Mouse (Mus musculus) liver, embryonic 11.5 days (tissue): ENCODE results near the gene Pxn. TPM values are rescaled to one million over a fixed set of nuclear protein-coding genes. Genes with fewer than 3 reads are reported as not detected.
"Not testable (repeated sequence)": the region's sequence is repeated elsewhere in the genome, so short reads cannot be mapped to it uniquely, and the experiment has no call there.

Experiments
- ATAC-seq: fragments of 200-750 bp; cut with Nextera tagmentation; replicated peaks from 2 replicates; pipeline ENCODE4 v1.8.0; 2017; ENCODE audit warnings: moderate number of reproducible peaks, mild to moderate bottlenecking, moderate TSS enrichment, moderate library complexity; ENCODE audit not compliant: low FRiP score
- DNase-seq: peaks from one replicate; pipeline ENCODE4 v3.0.0-alpha.2; 2017; ENCODE audit warnings: low spot score
- H3K27ac ChIP-seq: fragments of 300-500 bp; sonication (generic); 2 replicates; pipeline ENCODE4 v1.5.1; 2014; ENCODE audit warnings: mild to moderate bottlenecking, low read depth, low read length, control low read depth
- H3K27me3 ChIP-seq: fragments of 300-500 bp; sonication (generic); replicated peaks from 2 replicates; pipeline ENCODE4 v1.6.1; 2014; ENCODE audit warnings: low read length, mixed read lengths; ENCODE audit not compliant: control insufficient read depth, insufficient read depth
- H3K36me3 ChIP-seq: fragments of 300-500 bp; sonication (generic); 2 replicates; pipeline ENCODE4 v1.6.1; 2014; ENCODE audit warnings: mild to moderate bottlenecking, low read length, moderate library complexity, mixed read lengths; ENCODE audit not compliant: control insufficient read depth, insufficient read depth
- H3K4me1 ChIP-seq: fragments of 300-500 bp; sonication (generic); replicated peaks from 2 replicates; pipeline ENCODE4 v1.6.1; 2014; ENCODE audit warnings: low read length, mixed read lengths; ENCODE audit not compliant: control insufficient read depth, insufficient read depth
- H3K4me2 ChIP-seq: fragments of 300-500 bp; sonication (generic); 2 replicates; pipeline ENCODE4 v1.6.1; 2014; ENCODE audit warnings: mild to moderate bottlenecking, control low read depth, moderate library complexity
- H3K4me3 ChIP-seq: fragments of 300-500 bp; sonication (generic); 2 replicates; pipeline ENCODE4 v1.5.1; 2014; ENCODE audit warnings: low read depth, low read length, control low read depth
- H3K9ac ChIP-seq: fragments of 300-500 bp; sonication (generic); 2 replicates; pipeline ENCODE4 v1.6.1; 2014; ENCODE audit warnings: low read depth, low read length, control low read depth
- H3K9me3 ChIP-seq: fragments of 300-500 bp; sonication (generic); 2 replicates; pipeline ENCODE4 v1.6.1; 2016; ENCODE audit warnings: low read length, inconsistent platforms, mixed read lengths; ENCODE audit not compliant: control insufficient read depth
- WGBS: fragments of 180-500 bp; shearing (Covaris S2); extraction: QIAGEN DNeasy Blood & Tissue Kit; methylation state at CpG from one replicate; pipeline ENCODE4 v1.1.7; 2014; 5-methylcytosine and 5-hydroxymethylcytosine counted together
- polyA plus RNA-seq: library from polyadenylated mRNA; unstranded; fragments of >200 nt; fragmentation: Nextera tagmentation; extraction: Ambion mirVana; gene quantifications from 2 replicates; pipeline ENCODE4 v1.2.1, GENCODE M21; 2014

Gene Pxn
- polyA plus RNA-seq, 1 experiment from 2014 or later, result 12.4 TPM

GRCm38 (mm10) chr5:115489699-115490637 is 16.5 kb upstream of the Pxn start:
- no peaks in the 10 kb centered on the region for H3K36me3 ChIP-seq
- DNase-seq (peak; percentile 92), ATAC-seq (peak; percentile 76)
- under 1% methylated on average over 50 of the region's 50 CpGs for WGBS
- H3K9me3 ChIP-seq, result no peaks in the 10 kb centered on the region
- peaks cover 22% of the 10 kb centered on the region for H3K4me1 ChIP-seq
- peak overlapping the region; percentile 15; the same call in 1 of the 2 replicates for H3K4me3 ChIP-seq
- peak overlapping the region; percentile 81 for H3K9ac ChIP-seq
- H3K27ac ChIP-seq, result peak overlapping the region; percentile 100
- H3K4me2 ChIP-seq, result peak overlapping the region; percentile 74
- H3K27me3 ChIP-seq, result no peaks in the 10 kb centered on the region

GRCm38 (mm10) chr5:115490638-115491000 is 15.9 kb upstream of the Pxn start:
- H3K36me3 ChIP-seq, result no peaks in the 10 kb centered on the region
- WGBS, result 7% methylated on average over 8 of the region's 8 CpGs
- no peak overlapping the region for H3K9ac ChIP-seq
- H3K4me3 ChIP-seq, result no peak overlapping the region
- peaks cover 22% of the 10 kb centered on the region for H3K4me1 ChIP-seq
- no peak for DNase-seq
- no peak; the same call in 1 of the 2 replicates for ATAC-seq
- no peaks in the 10 kb centered on the region for H3K9me3 ChIP-seq
- no peaks in the 10 kb centered on the region for H3K27me3 ChIP-seq
- peak overlapping the region; percentile 63 for H3K27ac ChIP-seq
- H3K4me2 ChIP-seq, result peak overlapping the region; percentile 74

DNA sequence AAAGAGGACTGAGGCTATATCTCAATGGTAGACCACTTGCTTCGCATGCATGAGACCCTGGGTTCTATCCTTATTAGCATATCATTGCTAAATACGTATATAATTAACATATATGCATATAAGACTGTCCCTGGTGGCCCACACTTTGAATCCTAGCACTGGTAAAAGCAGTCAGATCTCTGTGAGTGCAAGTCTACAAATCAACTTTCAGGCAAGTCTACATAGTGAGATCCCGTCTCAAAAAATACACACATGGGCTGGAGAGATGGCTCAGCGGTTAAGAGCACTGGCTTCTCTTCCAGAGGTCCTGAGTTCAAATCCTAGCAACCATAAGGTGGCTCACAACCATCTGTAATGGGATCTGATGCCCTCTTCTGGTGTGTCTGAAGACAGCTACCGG is 15.4 kb upstream of the Pxn start:
- no peak for DNase-seq
- Histone ChIP-seq H3K4me3 (no peak overlapping the region), H3K27me3 (no peaks in the 10 kb centered on the region), H3K36me3 (no peaks in the 10 kb centered on the region), H3K9me3 (no peaks in the 10 kb centered on the region), H3K4me1 (peaks cover 22% of the 10 kb centered on the region), H3K9ac (no peak overlapping the region), H3K27ac (peak overlapping the region; percentile 63; the same call in 1 of the 2 replicates), H3K4me2 (peak overlapping the region; percentile 74)
- no peak for ATAC-seq
- WGBS, result 27% methylated on average over 5 of the region's 5 CpGs

DNA sequence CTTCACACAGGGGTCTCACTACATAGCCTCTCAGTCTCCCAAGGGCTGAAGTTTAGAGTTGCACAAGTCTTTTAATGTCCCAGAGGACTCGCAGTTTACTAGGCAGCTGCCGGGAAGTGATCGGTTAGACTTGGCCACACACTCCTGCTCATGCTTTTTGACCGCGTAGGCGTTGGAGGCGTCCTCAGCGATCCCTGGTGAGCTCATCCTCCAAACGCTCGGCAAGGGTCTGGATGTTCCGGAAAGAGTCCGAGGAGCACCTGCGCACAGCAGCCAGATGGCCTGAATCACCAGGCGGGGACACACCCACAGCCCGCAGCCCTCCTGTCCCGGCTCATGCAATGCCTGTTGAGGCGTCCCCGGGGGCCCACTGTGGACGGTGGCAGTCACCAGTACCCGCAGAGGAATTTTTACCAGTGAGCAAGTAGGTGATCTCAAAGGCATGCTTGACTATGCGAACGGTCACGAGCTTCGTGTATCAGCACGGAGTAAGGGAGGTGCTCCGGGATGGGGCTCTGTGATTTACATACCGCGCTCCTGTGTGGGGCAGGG is 14.6 kb upstream of the Pxn start:
- WGBS, result 6% methylated on average over 28 of the region's 28 CpGs
- Histone ChIP-seq H3K4me2 (peak overlapping the region; percentile 74), H3K4me1 (peaks cover 22% of the 10 kb centered on the region), H3K27me3 (no peaks in the 10 kb centered on the region), H3K4me3 (peak overlapping the region; percentile 26; the same call in 1 of the 2 replicates), H3K9ac (peak overlapping the region; percentile 48), H3K9me3 (no peaks in the 10 kb centered on the region), H3K36me3 (no peaks in the 10 kb centered on the region), H3K27ac (no peak overlapping the region)
- ATAC-seq, result no peak
- no peak for DNase-seq

- Histone ChIP-seq H3K9me3 (no peaks in the 10 kb centered on the region), H3K9ac (no peak overlapping the region), H3K4me3 (no peak overlapping the region), H3K27ac (no peak overlapping the region), H3K36me3 (no peaks in the 10 kb centered on the region), H3K4me2 (no peak overlapping the region), H3K27me3 (no peaks in the 10 kb centered on the region), H3K4me1 (peaks cover 22% of the 10 kb centered on the region)
- DNase-seq (no peak), ATAC-seq (no peak)
- WGBS, result 73% methylated on average over 6 of the region's 6 CpGs
These were observed 13.7 kb upstream of the Pxn start for GRCm38 (mm10) chr5:115492711-115493335.

GRCm38 (mm10) chr5:115493441-115493840 is 13.0 kb upstream of the Pxn start:
- H3K36me3 ChIP-seq, result no peaks in the 10 kb centered on the region
- no peak overlapping the region for H3K4me3 ChIP-seq
- H3K4me2 ChIP-seq, result no peak overlapping the region
- WGBS, result 57% methylated on average over 5 of the region's 5 CpGs
- no peaks in the 10 kb centered on the region for H3K9me3 ChIP-seq
- peaks cover 21% of the 10 kb centered on the region for H3K4me1 ChIP-seq
- no peak overlapping the region for H3K9ac ChIP-seq
- ATAC-seq (no peak), DNase-seq (no peak)
- no peak overlapping the region for H3K27ac ChIP-seq
- H3K27me3 ChIP-seq, result no peaks in the 10 kb centered on the region

GRCm38 (mm10) chr5:115495618-115496017 is 10.9 kb upstream of the Pxn start:
- H3K36me3 ChIP-seq, H3K4me3 ChIP-seq, H3K4me2 ChIP-seq, H3K9me3 ChIP-seq, DNase-seq, ATAC-seq, H3K27ac ChIP-seq, H3K27me3 ChIP-seq, H3K9ac ChIP-seq: not testable (repeated sequence)
- WGBS, result 80% methylated on average over 3 of the region's 3 CpGs
- peaks cover 18% of the 10 kb centered on the region for H3K4me1 ChIP-seq

DNA sequence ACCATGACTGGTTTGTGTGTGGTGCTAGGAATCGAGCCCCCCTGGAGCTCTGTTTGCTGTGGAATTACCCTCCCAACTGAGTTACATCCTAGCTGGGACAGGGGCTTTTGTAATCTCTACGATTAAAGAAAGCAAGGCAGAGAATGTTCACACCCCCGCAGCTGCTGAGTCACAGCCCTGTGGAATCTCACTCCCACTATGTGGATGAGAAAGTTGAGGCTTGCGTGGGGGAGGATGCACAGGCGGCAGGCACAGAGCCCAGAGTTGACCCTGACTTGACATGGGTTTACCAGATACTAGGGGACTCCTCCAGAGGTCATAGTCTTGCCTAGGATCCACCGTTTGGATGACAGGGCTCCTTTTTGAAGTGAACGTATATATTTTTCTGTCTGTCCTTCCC is 9.4 kb upstream of the Pxn start:
- no peaks in the 10 kb centered on the region for H3K9me3 ChIP-seq
- no peaks in the 10 kb centered on the region for H3K27me3 ChIP-seq
- H3K4me1 ChIP-seq, result peaks cover 5% of the 10 kb centered on the region
- no peak overlapping the region for H3K4me2 ChIP-seq
- no peak overlapping the region for H3K27ac ChIP-seq
- 74% methylated on average over 7 of the region's 7 CpGs for WGBS
- no peak for DNase-seq
- ATAC-seq, result no peak
- H3K4me3 ChIP-seq, result no peak overlapping the region
- no peaks in the 10 kb centered on the region for H3K36me3 ChIP-seq
- H3K9ac ChIP-seq, result no peak overlapping the region
